Mouse (Mus musculus): ENCODE data around the gene Eml6. TPM values are rescaled to one million over a fixed set of nuclear protein-coding genes. Genes with fewer than 3 reads are reported as not detected.

Eml6 gene
- polyA plus RNA-seq (2012; rRNA removed), result 1.1 and 1.7 TPM in 2 replicates

- H3K4me1 ChIP-seq (replicated peaks; ENCODE audit: control insufficient read depth, insufficient read depth, low read length), result 0 out of 2 replicates have a peak, but pooled peaks cover 9% of the 10 kb centered on the region
- WGBS, result 2% methylated on average over 39 of the region's 39 CpGs
- H3K4me3 ChIP-seq (ENCODE audit: control insufficient read depth, insufficient read depth, low read length), result peak within 1 kb of the TSS; percentile 45
- DNase-seq, result peak; percentile 30
- no peak within 1 kb of the TSS for H3K27ac ChIP-seq (ENCODE audit: control insufficient read depth, insufficient read depth, low read length)
- H3K27me3 ChIP-seq (ENCODE audit: control insufficient read depth, insufficient read depth, low read length), result peaks cover 11% of the 10 kb centered on the region; the same call in 1 of the 2 replicates
- TF ChIP-seq POLR2A (IDR thresholded peaks at IDR 0.05; ENCODE audit: control insufficient read depth, extremely low read depth, insufficient read depth, low read length, poor library complexity), result no peak
- no peak for TF ChIP-seq CTCF (IDR thresholded peaks at IDR 0.05; ENCODE audit: borderline replicate concordance, control insufficient read depth, extremely low read depth, insufficient read depth, low read length, poor library complexity)
- H3K36me3 ChIP-seq (ENCODE audit: control insufficient read depth, insufficient read depth, low read length), result no peaks in the 10 kb centered on the region
Observed at GRCm38 (mm10) chr11:30025835-30026472, at the start of gene Eml6. Gene Eml6, minus strand, starts transcription at chr11:30026033.

- Histone ChIP-seq H3K27ac (ENCODE audit: control insufficient read depth, insufficient read depth, low read length) (no peak overlapping the region), H3K27me3 (ENCODE audit: control insufficient read depth, insufficient read depth, low read length) (no peaks in the 10 kb centered on the region), H3K4me1 (replicated peaks; ENCODE audit: control insufficient read depth, insufficient read depth, low read length) (no peaks in the 10 kb centered on the region), H3K36me3 (ENCODE audit: control insufficient read depth, insufficient read depth, low read length) (no peaks in the 10 kb centered on the region), H3K4me3 (ENCODE audit: control insufficient read depth, insufficient read depth, low read length) (no peak overlapping the region)
- DNase-seq, result no peak
- WGBS, result 30% methylated on average over 8 of the region's 8 CpGs
- TF ChIP-seq POLR2A (IDR thresholded peaks at IDR 0.05; ENCODE audit: control insufficient read depth, extremely low read depth, insufficient read depth, low read length, poor library complexity) (no peak), CTCF (IDR thresholded peaks at IDR 0.05; ENCODE audit: borderline replicate concordance, control insufficient read depth, extremely low read depth, insufficient read depth, low read length, poor library complexity) (no peak)
Observed at GRCm38 (mm10) chr11:30057299-30057698, 31.5 kb upstream of the Eml6 start.

- Histone ChIP-seq H3K36me3 (ENCODE audit: control insufficient read depth, insufficient read depth, low read length) (no peaks in the 10 kb centered on the region), H3K4me1 (replicated peaks; ENCODE audit: control insufficient read depth, insufficient read depth, low read length) (0 out of 2 replicates have a peak, but pooled peaks cover 9% of the 10 kb centered on the region), H3K27ac (ENCODE audit: control insufficient read depth, insufficient read depth, low read length) (no peak overlapping the region), H3K4me3 (ENCODE audit: control insufficient read depth, insufficient read depth, low read length) (no peak overlapping the region), H3K27me3 (ENCODE audit: control insufficient read depth, insufficient read depth, low read length) (peaks cover 11% of the 10 kb centered on the region; the same call in 1 of the 2 replicates)
- 6% methylated on average over 4 of the region's 4 CpGs for WGBS
- DNase-seq, result no peak
- TF ChIP-seq CTCF (IDR thresholded peaks at IDR 0.05; ENCODE audit: borderline replicate concordance, control insufficient read depth, extremely low read depth, insufficient read depth, low read length, poor library complexity) (no peak), POLR2A (IDR thresholded peaks at IDR 0.05; ENCODE audit: control insufficient read depth, extremely low read depth, insufficient read depth, low read length, poor library complexity) (no peak)
Observed at GRCm38 (mm10) chr11:30025144-30025543, 689 bp downstream of the Eml6 start.

GRCm38 (mm10) chr11:30024261-30025071, 1.4 kb downstream of the Eml6 start:
- Histone ChIP-seq H3K27ac (ENCODE audit: control insufficient read depth, insufficient read depth, low read length) (no peak overlapping the region), H3K4me3 (ENCODE audit: control insufficient read depth, insufficient read depth, low read length) (peak overlapping the region; percentile 19; the same call in 1 of the 2 replicates), H3K36me3 (ENCODE audit: control insufficient read depth, insufficient read depth, low read length) (no peaks in the 10 kb centered on the region), H3K4me1 (replicated peaks; ENCODE audit: control insufficient read depth, insufficient read depth, low read length) (0 out of 2 replicates have a peak, but pooled peaks cover 9% of the 10 kb centered on the region), H3K27me3 (ENCODE audit: control insufficient read depth, insufficient read depth, low read length) (peaks cover 11% of the 10 kb centered on the region; the same call in 1 of the 2 replicates)
- TF ChIP-seq POLR2A (IDR thresholded peaks at IDR 0.05; ENCODE audit: control insufficient read depth, extremely low read depth, insufficient read depth, low read length, poor library complexity) (no peak), CTCF (IDR thresholded peaks at IDR 0.05; ENCODE audit: borderline replicate concordance, control insufficient read depth, extremely low read depth, insufficient read depth, low read length, poor library complexity) (no peak)
- 4% methylated on average over 57 of the region's 57 CpGs for WGBS
- DNase-seq, result no peak

- no peaks in the 10 kb centered on the region for H3K36me3 ChIP-seq (ENCODE audit: control insufficient read depth, insufficient read depth, low read length)
- no peak overlapping the region for H3K27ac ChIP-seq (ENCODE audit: control insufficient read depth, insufficient read depth, low read length)
- H3K4me1 ChIP-seq (replicated peaks; ENCODE audit: control insufficient read depth, insufficient read depth, low read length), result no peaks in the 10 kb centered on the region
- no peaks in the 10 kb centered on the region for H3K27me3 ChIP-seq (ENCODE audit: control insufficient read depth, insufficient read depth, low read length)
- TF ChIP-seq POLR2A (IDR thresholded peaks at IDR 0.05; ENCODE audit: control insufficient read depth, extremely low read depth, insufficient read depth, low read length, poor library complexity) (no peak), CTCF (IDR thresholded peaks at IDR 0.05; ENCODE audit: borderline replicate concordance, control insufficient read depth, extremely low read depth, insufficient read depth, low read length, poor library complexity) (no peak)
- no peak for DNase-seq
- H3K4me3 ChIP-seq (ENCODE audit: control insufficient read depth, insufficient read depth, low read length), result no peak overlapping the region
- 81% methylated on average over 2 of the region's 2 CpGs for WGBS
Observed at GRCm38 (mm10) chr11:29986257-29986656, 39.6 kb downstream of the Eml6 start.

- Histone ChIP-seq H3K4me3 (ENCODE audit: control insufficient read depth, insufficient read depth, low read length) (no peak overlapping the region), H3K36me3 (ENCODE audit: control insufficient read depth, insufficient read depth, low read length) (no peaks in the 10 kb centered on the region), H3K27ac (ENCODE audit: control insufficient read depth, insufficient read depth, low read length) (no peak overlapping the region), H3K27me3 (ENCODE audit: control insufficient read depth, insufficient read depth, low read length) (no peaks in the 10 kb centered on the region), H3K4me1 (replicated peaks; ENCODE audit: control insufficient read depth, insufficient read depth, low read length) (no peaks in the 10 kb centered on the region)
- no peak for DNase-seq
- WGBS, result 81% methylated on average over 1 of the region's 1 CpGs
- TF ChIP-seq CTCF (IDR thresholded peaks at IDR 0.05; ENCODE audit: borderline replicate concordance, control insufficient read depth, extremely low read depth, insufficient read depth, low read length, poor library complexity) (no peak), POLR2A (IDR thresholded peaks at IDR 0.05; ENCODE audit: control insufficient read depth, extremely low read depth, insufficient read depth, low read length, poor library complexity) (no peak)
Observed at GRCm38 (mm10) chr11:29968874-29969273, 57.0 kb downstream of the Eml6 start.
